Mouse (Mus musculus) kidney, postnatal 36 days (tissue): Measurements from ENCODE around the gene AC131692.1.
A peak's percentile ranks its signal among the peaks of the same experiment; 100 is the strongest.

Experiments
- DNase-seq, 2 experiments: peaks; one replicate each; pipeline ENCODE4 v3.0.0; 2021 to 2022; ENCODE audit warnings: mixed read lengths in 2 of 2

AC131692.1 gene

DNA sequence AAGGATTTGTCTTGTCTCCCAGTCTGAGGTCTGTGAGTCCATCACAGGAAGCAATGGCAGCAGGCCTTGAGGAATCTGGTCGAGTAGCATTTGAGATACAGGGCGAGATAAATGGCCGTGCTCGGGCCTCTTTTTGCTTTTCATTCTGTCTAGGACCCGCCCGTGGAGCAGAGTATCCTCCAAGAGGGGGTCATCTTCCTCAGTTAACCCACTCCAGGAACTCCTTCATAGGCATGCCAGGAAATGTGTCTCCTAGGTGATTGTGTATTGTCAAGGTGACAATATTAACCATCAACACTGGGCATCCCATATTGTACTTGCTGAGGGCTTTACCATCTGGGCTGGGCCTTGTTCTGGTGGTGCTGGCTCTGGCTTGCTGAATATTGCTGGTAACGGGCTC lies at the start of gene AC131692.1:
AC131692.1 (plus strand) TSS at position 301 of the 400 bp plus-strand sequence.
- DNase-seq: no peak

DNA sequence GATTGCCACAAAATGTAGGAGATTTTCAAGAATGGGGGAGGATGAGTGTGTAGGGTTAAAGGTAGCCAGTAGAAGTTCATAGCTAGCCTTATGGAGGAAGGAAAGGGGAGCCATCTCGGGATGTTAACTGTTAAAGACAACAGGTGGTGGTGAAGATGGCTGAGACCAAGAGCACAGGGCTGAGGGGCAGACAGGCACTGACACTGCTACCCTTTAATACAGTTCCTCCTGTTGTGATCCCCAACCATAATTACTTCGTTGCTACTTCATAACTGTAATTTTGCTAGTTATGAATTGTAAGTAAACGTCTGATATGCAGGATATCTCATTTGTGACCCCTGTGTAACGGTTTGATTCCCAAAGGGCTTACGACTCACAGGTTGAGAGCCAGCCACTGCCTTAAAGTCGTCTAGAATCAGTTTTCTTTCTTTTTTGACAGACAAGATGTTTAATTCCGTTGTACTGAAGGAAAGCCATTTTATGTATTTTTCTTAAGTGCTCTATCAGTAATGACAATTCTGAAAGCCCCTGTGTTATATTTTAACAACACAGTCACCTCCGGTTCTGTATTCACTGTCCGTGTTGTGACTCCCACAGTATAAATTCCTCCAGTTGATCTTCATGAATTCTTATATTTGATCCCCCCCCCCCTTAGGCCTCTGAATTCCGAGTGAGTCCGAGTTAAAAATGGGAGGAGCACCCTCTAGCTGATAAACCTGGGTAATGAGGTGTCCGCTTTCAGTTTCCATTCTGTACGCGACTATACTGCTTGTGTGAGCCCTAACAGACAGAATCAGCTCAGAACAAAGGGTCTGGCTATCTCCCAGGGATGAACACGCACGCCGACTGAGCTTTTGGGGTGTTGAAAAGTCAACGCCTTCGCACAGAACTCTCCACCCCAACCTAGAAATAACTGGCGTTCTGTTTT lies 48.6 kb upstream of the AC131692.1 start:
- DNase-seq: no peak

DNA sequence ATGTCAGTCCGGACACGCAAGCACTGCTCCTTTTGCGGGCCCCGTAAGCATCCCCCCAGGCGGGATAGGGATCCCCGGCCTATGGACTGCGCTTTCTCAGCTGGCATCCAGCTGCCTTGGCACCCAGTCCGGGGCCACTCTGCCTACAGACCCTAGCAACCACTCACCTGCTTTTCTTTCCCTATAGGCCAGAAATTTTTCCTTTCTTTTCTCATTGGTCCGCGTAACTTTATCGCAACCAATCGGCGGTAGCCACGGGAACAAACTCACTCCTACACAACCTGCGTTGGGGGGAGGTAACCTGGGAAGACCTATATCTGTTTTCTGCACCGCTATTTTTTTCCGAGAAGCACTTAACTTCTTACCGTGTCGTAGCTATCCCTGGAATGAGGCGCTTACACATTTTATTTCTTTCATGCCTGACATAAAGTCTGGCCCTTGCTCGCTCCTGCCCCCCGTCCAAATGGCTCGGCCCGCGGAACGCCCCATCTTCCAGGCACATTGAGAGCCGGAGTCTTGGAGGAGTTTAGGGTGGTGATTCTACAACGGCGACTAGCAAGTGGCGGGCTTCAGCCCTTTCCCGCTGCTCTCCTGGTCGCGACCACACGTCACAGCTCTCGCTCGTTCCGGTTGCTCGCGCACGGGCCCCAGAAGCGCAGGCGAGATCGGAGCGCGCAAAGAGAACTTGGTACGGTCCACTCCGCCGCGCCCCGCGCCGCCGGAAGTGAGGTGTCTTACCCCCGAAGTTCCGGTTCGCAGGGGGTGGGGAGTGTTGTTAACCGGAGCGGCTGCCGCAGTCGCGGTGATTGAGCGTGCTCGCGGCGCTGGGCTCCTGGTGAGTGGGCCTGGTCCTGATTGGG lies 47.7 kb upstream of the AC131692.1 start, which contains the start of gene Syvn1:
Syvn1 (plus strand) TSS at position 283 of the 860 bp plus-strand sequence.
- peak; percentile 94 to 96 for DNase-seq

- DNase-seq: no peak
Observed at GRCm38 (mm10) chr19:6047154-6047898, 46.9 kb upstream of the AC131692.1 start.

GRCm38 (mm10) chr19:6047899-6048166 lies 46.4 kb upstream of the AC131692.1 start:
- no peak for DNase-seq

DNA sequence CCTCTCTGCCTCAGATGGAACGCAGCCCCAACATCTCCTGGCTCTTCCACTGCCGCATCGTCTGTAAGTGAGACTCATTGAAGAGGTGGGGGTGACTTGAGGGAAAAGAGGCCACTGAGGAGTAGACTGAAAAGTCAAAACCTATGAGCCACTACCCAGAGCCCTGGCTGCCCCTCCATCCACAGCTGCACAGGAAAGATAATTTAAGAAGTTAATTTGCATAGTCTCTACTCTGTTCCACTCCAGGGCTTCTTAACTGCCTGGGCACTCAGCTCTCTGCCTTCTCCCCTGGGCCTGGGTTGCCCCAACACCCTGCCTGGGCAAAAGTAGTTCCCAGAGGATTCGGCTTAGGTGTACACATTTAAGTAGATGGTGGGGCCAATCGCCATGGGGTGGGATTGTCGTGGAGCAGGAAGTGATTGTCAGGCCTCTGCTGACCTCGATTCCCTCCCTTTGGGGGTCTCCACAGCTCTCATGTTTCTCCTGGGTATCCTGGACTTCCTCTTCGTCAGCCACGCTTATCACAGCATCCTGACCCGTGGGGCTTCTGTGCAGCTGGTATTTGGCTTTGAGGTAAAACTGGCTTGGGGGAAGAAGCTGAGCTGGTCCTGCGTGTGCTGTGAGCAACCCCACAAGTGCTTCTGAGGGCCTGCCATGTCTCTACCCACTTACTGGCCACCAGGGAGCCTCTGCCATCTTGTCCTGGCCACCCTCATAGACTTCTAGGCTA lies 45.4 kb upstream of the AC131692.1 start:
- no peak for DNase-seq

GRCm38 (mm10) chr19:6052516-6052915 lies 41.7 kb upstream of the AC131692.1 start:
- no peak for DNase-seq

- DNase-seq: no peak
Observed at GRCm38 (mm10) chr19:6054296-6054695, 39.9 kb upstream of the AC131692.1 start.

DNA sequence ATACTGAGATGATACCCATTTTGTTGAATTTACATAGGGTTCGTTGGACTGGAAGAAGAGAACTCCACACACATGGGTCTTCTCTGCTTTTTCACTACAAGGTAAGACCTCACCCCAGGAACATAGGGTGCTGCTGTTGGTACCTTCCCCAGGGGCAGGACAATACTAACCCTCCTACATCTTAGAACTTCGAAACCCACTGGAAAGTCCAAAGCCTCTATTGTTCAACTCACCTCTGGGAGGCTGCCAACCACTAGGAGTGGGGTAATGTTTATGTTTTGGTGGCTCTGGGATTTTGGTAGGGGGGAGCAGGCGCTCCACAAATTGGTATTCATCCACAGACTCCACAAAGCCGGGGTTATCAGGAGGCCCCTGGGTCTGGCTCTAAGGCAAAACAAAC lies 37.5 kb upstream of the AC131692.1 start:
- no peak for DNase-seq

DNA sequence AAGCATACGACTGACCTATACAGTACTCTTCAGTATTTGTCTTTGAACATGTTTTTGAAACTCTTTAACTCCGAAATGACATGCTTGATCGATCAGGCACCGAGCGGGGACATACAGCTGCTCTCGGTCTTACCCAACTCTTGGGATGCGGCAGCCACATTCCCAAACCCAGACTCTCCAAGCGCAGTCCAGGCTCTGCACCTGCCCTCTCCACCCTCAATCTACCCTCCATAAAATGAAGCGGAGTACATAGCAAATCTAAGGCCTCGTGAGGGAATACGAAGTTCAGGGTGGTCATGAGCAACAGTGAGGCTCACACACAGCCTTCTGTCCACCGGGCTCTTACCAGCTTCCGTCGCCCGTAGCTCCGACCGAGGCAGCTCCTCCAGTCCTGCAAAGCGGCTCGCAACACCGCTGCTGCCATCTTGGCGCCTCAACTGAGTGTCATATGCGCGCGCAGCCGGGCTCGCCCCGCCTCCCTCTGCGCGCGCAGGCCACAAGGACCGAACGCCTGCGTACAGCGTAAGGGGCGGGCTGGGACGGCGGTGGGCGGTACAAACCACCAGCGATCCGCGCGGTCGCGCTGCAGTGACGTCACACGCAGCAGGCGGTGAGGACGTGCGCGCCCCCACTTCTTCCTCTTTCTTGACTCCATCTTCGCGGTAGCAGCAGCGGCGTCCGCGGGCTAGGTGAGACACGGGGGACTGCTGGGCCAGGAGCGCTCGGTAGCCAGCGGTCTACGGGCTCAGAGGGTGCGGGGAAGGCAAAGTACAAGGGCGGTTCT lies 36.7 kb upstream of the AC131692.1 start, which contains the start of the genes Mrpl49 and Fau:
Mrpl49 (minus strand) TSS at position 473 of the 784 bp plus-strand sequence.
Fau (plus strand) TSS at position 532 of the 784 bp plus-strand sequence.
- DNase-seq: peak; percentile 99 to 100

DNA sequence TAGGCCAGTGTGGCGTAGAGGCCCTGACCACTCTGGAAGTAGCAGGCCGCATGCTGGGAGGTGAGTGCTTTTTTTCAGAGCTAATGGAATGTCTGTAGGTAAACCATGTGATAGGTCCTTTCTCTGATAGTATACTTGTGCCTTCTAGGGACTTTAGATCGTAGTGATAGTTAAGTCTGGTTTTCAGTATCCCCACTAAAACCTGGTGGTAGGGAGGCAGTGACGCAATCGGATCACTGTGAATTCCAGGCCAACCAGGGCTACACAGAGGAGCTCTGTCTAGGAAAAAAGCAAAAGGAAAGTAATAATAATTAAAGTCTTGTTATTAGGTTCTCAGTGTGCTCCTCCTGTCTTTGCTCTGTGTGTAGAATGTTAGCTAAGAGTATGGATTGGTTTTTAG lies 35.7 kb upstream of the AC131692.1 start:
- no peak for DNase-seq

GRCm38 (mm10) chr19:6058966-6059365 lies 35.3 kb upstream of the AC131692.1 start:
- peak in 1 of 2 experiments; percentile 34 for DNase-seq

DNA sequence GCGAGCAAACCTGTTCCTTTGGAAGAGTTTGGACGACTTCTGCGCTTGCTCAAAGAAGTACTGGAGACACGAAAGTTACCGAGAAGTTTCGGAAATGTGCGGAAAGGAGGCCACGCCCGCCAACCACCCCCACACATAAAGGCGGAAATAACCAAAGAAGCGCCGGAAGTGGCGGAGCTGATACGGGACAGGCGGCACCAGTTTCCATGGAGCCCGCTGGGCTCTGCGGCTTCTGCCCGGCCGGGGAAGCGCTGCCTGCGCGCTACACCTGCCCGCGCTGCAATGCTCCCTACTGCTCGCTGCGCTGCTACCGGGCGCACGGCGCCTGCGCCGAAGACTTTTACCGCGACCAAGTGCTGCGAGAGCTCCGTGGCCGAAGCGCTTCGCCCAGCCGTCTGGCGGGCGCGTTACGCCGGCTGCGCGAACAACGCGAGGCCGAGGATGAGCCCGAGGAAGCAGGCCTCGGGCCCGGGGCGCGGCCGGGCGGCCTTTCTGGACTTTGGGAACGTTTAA lies 33.1 kb upstream of the AC131692.1 start, which contains the start of gene Znhit2:
Znhit2 (plus strand) TSS at position 172 of the 513 bp plus-strand sequence.
- DNase-seq: peak; percentile 96 to 97

DNA sequence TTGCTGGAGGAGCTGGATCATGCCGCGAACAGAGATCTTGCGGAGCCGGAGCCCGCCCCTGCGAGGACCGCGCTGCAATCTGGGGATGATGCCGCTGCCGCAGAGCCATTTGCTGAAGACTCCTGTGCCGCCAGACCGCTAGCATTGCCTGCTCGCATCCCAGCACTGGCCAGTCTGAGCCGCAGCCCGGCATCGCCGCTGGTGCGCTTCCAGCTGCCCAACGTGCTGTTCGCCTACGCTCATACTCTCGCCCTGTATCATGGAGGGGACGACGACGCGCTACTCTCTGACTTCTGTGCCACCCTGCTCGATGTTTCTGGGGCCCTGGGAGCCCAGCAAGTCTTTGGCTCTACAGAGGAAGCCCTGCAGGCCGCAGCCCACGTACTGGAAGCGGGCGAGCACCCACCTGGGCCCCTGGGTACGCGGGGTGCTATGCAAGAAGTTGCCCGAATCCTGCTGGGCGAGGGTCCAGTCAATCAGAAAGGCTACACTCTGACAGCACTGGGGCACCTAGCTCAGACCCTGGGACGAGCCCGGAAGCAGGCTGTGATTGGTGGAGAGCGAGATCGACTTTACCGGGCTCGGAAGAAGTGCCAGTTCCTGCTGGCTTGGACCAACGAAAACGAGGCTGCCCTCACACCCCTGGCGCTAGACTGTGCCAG lies 32.4 kb upstream of the AC131692.1 start:
- peak in 1 of 2 experiments; percentile 70 for DNase-seq

GRCm38 (mm10) chr19:6062418-6062817 lies 31.8 kb upstream of the AC131692.1 start:
- no peak for DNase-seq

- no peak for DNase-seq
Observed at GRCm38 (mm10) chr19:6063081-6063480, 31.1 kb upstream of the AC131692.1 start.

- no peak for DNase-seq
Observed at GRCm38 (mm10) chr19:6066571-6066970, 27.6 kb upstream of the AC131692.1 start.

- peak; percentile 85 to 94 for DNase-seq
Observed at GRCm38 (mm10) chr19:6067011-6067723, 27.1 kb upstream of the AC131692.1 start.

DNA sequence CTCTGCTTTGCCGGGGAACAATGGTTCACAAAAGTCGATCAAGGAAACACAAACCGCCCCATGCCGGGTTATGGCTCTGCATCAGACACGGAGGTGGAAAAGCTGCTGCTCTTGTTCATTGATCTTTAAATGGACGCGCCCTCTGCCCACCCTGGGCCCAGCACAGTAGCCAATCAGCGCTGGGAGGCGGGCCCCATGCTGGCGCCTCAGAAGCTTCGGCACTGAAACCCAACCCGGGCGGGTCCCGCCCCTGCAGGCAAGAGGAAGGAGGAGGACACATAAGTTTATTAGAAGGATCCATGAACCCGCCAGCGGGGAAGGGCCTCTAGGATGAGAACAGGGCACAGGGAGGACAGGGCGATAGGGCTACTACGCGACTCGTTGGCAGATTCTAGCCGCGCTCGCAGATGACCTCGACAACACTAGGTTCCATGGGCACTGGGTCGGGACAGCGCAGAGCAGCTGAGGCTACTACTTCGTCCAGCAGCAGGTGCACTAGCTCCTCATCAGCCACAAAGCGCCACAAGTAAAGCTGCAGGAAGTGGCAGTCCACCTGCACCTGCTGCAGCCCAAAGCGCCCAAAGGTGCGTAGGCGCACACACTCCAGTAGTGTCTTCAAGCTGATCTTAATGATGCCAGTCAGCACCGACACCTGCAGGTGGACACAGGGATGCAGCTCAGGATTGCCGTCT lies 26.3 kb upstream of the AC131692.1 start, which contains the start of gene Tm7sf2:
Tm7sf2 (minus strand) TSS at position 650 of the 692 bp plus-strand sequence.
- peak; percentile 96 for DNase-seq
